Mouse (Mus musculus): ENCODE measurements around the gene Stx4a. TPM values are rescaled to one million over a fixed set of nuclear protein-coding genes. Genes with fewer than 3 reads are reported as not detected.
"Not testable (repeated sequence)": the region's sequence is repeated elsewhere in the genome, so short reads cannot be mapped to it uniquely, and the experiment has no call there.

Gene Stx4a
- 10 to 100 TPM; 34.5 to 40.0 TPM for total RNA-seq (2021)

DNA sequence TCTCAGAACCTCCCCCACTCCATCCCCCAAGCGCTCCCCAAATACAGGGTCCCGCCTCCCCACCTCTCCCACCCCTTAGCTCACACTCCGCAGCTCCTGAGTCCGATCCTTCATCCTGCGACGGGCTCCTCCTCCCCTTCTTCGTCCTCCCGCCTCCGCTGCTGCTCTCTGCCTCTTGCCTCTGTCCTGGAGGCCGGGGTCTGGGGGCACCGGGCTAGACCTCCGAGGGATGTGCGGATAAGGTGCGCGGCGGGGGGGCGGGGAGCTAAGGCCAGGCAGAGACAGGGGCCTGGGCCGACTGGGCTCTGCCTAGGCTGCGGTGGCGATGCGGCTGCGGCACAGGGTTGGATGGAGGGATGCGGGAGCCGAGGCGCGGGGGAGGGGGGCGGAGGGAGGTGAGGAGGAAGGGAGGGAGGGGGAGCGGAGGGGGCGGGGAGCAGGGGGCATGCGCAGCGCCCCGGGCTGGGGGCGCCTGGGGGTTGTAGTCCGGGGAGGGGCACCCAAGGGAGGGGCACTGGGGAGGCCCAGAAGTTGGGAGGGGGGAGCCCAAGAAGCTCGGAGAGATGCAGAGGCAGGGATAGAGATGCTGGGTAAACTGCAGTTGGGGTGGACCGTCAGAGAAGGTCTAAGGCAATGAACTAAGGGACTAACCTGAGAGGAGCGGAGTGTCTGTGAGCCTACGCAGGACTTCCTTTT, at the start of gene Stx4a, which contains the start of gene Stx1b:
TSS of gene Stx4a (plus strand) at position 119 of the 696 bp plus-strand sequence.
TSS of gene Stx1b (minus strand) at position 374 of the 696 bp plus-strand sequence.
- peak; percentile 91 for DNase-seq
- intact Hi-C loops (cut with DNase I) = no loop called here

GRCm38 (mm10) chr7:127775837-127776236, 48.3 kb upstream of the Stx4a start:
- intact Hi-C loops (cut with DNase I); DNase-seq: not testable (repeated sequence)

GRCm38 (mm10) chr7:127776426-127776825, 47.7 kb upstream of the Stx4a start, which contains the start of gene Setd1a:
Gene Setd1a, plus strand, starts transcription at chr7:127776670.
- intact Hi-C loops (cut with DNase I) = no loop called here
- peak; percentile 93 for DNase-seq

GRCm38 (mm10) chr7:127776878-127777473, 47.1 kb upstream of the Stx4a start:
- DNase-seq = peak; percentile 98
- intact Hi-C loops (cut with DNase I) = no loop called here

GRCm38 (mm10) chr7:127777474-127778266, 46.4 kb upstream of the Stx4a start:
- intact Hi-C loops (cut with DNase I) = no loop called here
- peak; percentile 72 for DNase-seq

GRCm38 (mm10) chr7:127778350-127778749, 45.7 kb upstream of the Stx4a start:
- intact Hi-C loops (cut with DNase I) = no loop called here
- DNase-seq = no peak

- intact Hi-C loops (cut with DNase I) = loop anchor here (10.0 kb wide), 1 partner anchor 261 kb away; no protein-coding TSS in a partner anchor
- no peak for DNase-seq
These were observed 38.8 kb upstream of the Stx4a start, which contains the start of gene Gm49388 for GRCm38 (mm10) chr7:127785308-127785707. Gene Gm49388, plus strand, starts transcription at chr7:127785608.

- intact Hi-C loops (cut with DNase I) = no loop called here
- DNase-seq = no peak
These were observed 26.8 kb upstream of the Stx4a start for GRCm38 (mm10) chr7:127797076-127797845.

GRCm38 (mm10) chr7:127798591-127798990, 25.5 kb upstream of the Stx4a start:
- intact Hi-C loops (cut with DNase I) = no loop called here
- DNase-seq = peak; percentile 64

GRCm38 (mm10) chr7:127799211-127799610, 24.9 kb upstream of the Stx4a start:
- no peak for DNase-seq
- intact Hi-C loops (cut with DNase I) = no loop called here

- intact Hi-C loops (cut with DNase I) = no loop called here
- DNase-seq = no peak
These were observed 24.4 kb upstream of the Stx4a start for GRCm38 (mm10) chr7:127799738-127800137.

GRCm38 (mm10) chr7:127800435-127801009, 23.6 kb upstream of the Stx4a start, which contains the start of gene Hsd3b7:
Gene Hsd3b7, plus strand, starts transcription at chr7:127800604.
- DNase-seq = peak; percentile 95
- intact Hi-C loops (cut with DNase I) = no loop called here

DNA sequence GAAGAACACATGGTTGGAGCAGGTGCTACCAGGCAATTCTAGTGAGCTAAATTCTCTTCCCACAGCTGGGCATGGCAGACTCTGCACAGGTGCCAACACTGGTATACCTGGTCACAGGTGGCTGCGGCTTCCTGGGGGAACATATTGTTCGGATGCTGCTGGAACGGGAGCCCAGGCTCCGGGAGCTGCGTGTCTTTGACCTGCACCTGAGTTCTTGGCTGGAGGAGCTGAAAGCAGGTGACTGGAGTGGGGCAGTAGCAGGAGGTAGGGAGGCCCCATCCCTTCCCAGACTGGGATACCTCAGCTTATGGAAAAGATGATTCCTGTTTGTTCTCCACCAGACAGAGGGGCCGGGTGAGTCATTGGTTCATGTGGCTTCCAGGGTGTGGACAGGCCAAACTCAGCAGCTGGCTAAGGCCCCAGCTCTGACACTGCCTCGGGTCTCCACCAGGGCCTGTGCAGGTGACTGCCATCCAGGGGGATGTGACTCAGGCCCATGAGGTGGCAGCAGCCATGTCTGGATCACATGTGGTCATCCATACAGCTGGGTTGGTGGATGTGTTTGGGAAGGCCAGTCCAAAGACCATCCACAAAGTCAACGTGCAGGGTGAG, 23.0 kb upstream of the Stx4a start:
- no peak for DNase-seq

GRCm38 (mm10) chr7:127802313-127802712, 21.8 kb upstream of the Stx4a start:
- intact Hi-C loops (cut with DNase I) = no loop called here
- no peak for DNase-seq

More for the DNA sequence above, 23.0 kb upstream of the Stx4a start:
- intact Hi-C loops (cut with DNase I) = no loop called here

DNA sequence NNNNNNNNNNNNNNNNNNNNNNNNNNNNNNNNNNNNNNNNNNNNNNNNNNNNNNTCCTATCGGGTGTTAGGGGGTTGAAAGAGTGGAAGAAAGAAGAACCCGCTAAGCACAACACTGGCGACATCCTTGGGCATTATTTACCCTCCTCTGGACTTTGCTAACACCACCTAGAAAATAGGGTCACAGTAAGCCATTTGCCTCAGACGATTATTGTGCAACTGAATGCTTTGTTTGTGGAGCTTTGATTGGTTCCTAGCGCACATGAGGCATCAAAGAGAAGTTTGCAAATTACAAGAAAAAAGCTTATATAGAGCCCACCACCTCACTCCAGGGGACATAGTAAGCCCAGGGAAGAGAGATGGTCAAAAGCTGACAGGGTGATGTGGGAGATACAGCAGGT, 15.3 kb upstream of the Stx4a start:
- intact Hi-C loops (cut with DNase I) = no loop called here
- no peak for DNase-seq

- intact Hi-C loops (cut with DNase I) = no loop called here
- no peak for DNase-seq
These were observed 14.2 kb upstream of the Stx4a start for GRCm38 (mm10) chr7:127809846-127810245.

DNA sequence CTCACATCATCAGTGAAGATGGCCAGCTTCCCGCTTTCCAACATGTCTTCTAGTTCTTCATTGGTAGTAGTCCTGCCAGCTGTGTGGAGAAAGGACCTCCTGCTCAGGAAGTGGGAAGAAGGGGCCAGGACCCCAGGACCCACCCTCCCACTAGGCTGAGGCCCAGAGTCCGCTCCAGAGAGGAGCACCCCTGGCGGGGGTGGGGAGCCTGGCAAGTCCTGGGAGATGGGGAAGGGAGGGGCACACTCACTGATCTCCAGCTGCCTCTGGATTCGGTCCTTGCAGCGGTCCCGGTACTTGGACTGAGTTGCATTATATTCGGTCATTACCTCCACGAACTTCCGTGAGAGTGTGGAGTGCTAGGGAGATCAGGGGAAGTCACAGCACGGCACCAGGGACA, 13.4 kb upstream of the Stx4a start:
- intact Hi-C loops (cut with DNase I) = no loop called here

DNA sequence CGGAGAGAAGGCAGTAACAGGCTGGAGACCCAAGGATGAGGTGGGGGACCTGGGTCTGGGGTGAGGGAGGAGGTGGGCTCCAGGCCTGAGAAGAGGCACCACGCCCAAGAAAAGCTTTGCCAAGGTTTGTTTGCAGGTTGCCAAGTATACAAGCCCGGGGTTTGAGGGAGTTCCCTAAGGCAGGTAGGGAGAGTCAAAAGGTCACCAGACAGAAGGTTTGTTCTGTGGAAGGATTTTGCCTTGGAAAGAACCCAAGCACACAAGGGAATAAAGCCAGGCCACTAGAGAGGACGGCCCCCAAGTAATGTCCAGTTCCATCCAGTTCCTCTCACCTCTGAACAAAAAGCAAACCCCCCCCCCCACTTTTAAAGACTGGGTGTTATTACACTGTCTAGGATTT, 12.9 kb upstream of the Stx4a start:
- intact Hi-C loops (cut with DNase I) = no loop called here
- no peak for DNase-seq

More for the DNA sequence above, 13.4 kb upstream of the Stx4a start:
- DNase-seq = no peak

DNA sequence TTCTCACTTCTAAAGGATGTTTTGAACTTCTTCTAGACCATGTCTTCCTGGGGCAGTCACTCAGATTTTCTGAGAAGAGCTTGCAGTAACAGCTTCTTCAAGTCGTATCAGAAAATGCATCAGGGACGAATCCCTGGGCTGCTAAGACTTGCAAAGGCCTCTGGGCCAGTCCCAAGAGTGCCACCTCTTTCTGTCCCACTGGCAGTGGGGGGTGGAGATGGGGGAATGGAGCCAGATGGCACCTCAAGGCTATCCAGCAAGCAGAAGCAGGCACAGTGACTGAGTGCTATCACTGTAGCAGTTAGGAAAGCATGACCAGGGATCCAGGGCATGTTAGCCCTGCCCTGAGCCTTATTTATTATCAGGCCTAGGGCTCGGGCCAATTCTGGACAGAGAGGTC, 11.8 kb upstream of the Stx4a start:
- no peak for DNase-seq
- intact Hi-C loops (cut with DNase I) = no loop called here

- intact Hi-C loops (cut with DNase I) = no loop called here
- no peak for DNase-seq
These were observed 10.3 kb upstream of the Stx4a start for GRCm38 (mm10) chr7:127813821-127814220.

Data from left cerebral cortex, postnatal 4 days (tissue).